Mouse (Mus musculus) bone marrow macrophage, adult 2 months (primary cell): ENCODE data around the gene Pacs2. TPM values are rescaled to one million over a fixed set of nuclear protein-coding genes. Genes with fewer than 3 reads are reported as not detected.
A peak's percentile ranks its signal among the peaks of the same experiment; 100 is the strongest.

Source experiments
- H3K27ac ChIP-seq: 2 replicates; pipeline ENCODE4 v1.5.1; 2012; ENCODE audit warnings: low read depth, low read length; ENCODE audit not compliant: insufficient read depth
- H3K4me1 ChIP-seq: 2 replicates; pipeline ENCODE4 v1.6.1; 2012; ENCODE audit warnings: low read length; ENCODE audit not compliant: control insufficient read depth, insufficient read depth
- H3K4me3 ChIP-seq: 2 replicates; pipeline ENCODE4 v1.5.1; 2012; ENCODE audit warnings: mild to moderate bottlenecking, low read length, moderate library complexity; ENCODE audit not compliant: insufficient read depth
- CTCF ChIP-seq: IDR thresholded peaks from 2 replicates; pipeline ENCODE4 v1.5.1; 2012; ENCODE audit warnings: low read depth, mild to moderate bottlenecking, low read length, moderate library complexity
- POLR2A ChIP-seq: IDR thresholded peaks from 2 replicates; pipeline ENCODE4 v1.6.1; 2012; ENCODE audit warnings: mild to moderate bottlenecking, low read depth, low read length, borderline replicate concordance
- polyA plus RNA-seq: library from polyadenylated mRNA; stranded (reverse); fragments of >200 nt; gene quantifications from 2 replicates; pipeline ENCODE4 v1.2.4, GENCODE M21; 2012; ENCODE audit not compliant: missing spikeins, insufficient read depth, insufficient read length

The Pacs2 gene
- polyA plus RNA-seq, 1 experiment, result 62.2 TPM

- no peak for TF ChIP-seq POLR2A
- no peak for TF ChIP-seq CTCF
- Histone ChIP-seq H3K4me1 (peaks cover 14% of the 10 kb centered on the region), H3K4me3 (peak overlapping the region; percentile 78), H3K27ac (no peak overlapping the region)
These were observed 84.3 kb downstream of the Pacs2 start for GRCm38 (mm10) chr12:113098530-113099151.

DNA sequence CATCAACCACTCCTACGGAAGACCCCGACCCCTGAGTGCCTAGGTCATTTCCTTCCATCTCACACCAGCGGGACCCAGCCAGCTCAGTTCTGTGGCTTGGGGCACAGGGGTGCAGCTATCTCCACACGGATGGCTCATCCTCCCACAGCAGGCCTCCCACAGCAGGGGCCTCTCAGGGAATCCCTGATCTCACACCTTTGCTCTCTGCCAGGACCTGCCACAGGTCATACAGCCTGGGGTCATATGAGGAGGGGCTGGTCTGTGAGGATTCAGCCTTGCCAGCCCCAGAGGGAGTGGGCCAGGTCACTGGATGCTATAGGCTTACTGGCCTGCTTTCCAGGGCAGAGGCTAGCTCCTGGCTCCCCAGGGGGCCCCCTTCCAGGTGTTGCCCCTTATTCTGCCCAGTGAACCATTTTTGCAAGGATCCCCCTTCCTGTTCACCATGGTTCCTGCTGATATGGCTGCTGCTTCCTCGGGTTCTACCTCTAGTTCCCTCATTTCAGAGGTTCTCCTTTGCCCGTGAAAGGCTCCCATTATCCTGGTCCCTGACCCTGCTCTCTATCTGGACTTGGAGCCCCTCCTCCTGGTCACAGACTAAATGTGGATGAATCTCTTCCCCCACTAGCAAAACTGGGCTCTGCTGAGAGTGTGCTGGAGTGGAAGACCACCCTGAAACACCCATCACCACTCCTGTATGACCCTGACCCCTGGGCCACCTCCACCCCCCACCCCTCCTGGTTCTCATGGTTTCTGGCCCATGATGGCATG is 85.3 kb downstream of the Pacs2 start:
- Histone ChIP-seq H3K4me1 (peaks cover 14% of the 10 kb centered on the region), H3K4me3 (peak overlapping the region; percentile 78), H3K27ac (no peak overlapping the region)
- TF ChIP-seq CTCF (no peak), POLR2A (no peak)

DNA sequence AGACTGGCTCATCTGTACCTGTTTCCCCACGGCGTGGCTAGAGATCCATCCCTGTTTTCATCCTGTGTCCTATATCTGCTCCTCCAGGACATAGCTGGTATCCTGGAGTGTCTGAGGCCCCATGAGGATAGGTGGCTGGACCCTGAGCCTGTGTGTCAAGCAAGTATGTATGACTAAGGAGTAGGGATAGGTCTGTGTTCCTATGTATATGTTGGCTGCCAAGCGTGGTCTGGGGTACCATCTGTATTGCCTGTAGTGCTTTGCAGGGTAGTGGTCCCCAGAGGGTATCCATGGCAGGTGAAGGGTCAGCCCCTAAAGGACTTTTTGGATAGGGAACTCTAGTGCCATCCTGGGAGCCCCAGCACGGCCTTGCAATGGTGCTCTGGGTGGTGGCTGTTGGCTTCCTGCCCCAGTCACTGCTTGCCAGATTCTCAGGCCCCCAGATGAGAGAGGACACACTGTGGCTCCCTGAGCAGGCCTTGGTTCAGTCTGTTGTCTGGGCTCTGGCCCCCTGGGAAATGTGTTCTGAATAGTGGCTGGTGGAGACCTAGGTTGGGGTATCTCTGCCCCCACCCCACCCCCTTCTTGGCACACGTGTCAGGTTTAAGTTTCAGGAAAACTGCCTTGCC is 86.3 kb downstream of the Pacs2 start:
- TF ChIP-seq CTCF (no peak), POLR2A (no peak)
- H3K27ac ChIP-seq, result no peak overlapping the region
- peaks cover 14% of the 10 kb centered on the region for H3K4me1 ChIP-seq
- H3K4me3 ChIP-seq, result no peak overlapping the region

DNA sequence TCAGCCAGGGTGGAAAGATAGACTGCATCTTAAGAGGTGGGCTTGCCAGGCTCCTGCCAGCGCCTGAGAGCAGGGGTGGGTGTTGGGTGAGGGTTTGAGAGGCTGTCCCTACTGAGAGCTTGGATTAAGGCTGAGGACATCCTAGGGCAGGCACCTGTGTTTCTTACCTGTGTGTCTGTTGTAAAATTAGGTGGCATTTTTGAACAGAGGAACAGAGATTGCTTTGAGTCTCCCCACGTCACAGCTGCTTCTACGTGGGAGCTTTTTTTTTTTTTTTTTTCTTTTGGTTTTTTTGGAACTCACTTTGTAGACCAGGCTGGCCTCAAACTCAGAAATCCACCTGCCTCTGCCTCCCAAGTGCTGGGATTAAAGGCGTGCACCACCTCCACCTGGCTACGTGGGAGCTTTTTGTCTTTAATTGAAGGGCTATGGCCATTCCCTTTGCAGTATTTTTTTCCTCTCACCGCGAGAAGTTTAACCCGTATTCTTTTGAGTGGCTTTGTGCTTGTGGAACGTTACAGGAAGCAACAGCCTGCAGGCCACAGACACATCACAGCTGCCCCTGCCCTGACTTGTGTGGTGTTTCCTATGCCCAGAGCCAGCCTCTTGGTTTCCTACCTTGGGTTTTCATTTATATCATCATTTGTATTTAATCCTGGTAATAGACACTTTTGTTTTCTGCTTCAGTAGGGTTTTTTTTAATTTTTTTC is 87.1 kb downstream of the Pacs2 start:
- Histone ChIP-seq H3K4me1 (peaks cover 15% of the 10 kb centered on the region), H3K4me3 (no peak overlapping the region), H3K27ac (no peak overlapping the region)
- TF ChIP-seq POLR2A, result no peak
- TF ChIP-seq CTCF, result no peak

GRCm38 (mm10) chr12:113102461-113102860 is 88.2 kb downstream of the Pacs2 start:
- no peak overlapping the region for H3K4me3 ChIP-seq
- no peak overlapping the region for H3K27ac ChIP-seq
- peaks cover 15% of the 10 kb centered on the region for H3K4me1 ChIP-seq
- TF ChIP-seq POLR2A, result no peak
- no peak for TF ChIP-seq CTCF

DNA sequence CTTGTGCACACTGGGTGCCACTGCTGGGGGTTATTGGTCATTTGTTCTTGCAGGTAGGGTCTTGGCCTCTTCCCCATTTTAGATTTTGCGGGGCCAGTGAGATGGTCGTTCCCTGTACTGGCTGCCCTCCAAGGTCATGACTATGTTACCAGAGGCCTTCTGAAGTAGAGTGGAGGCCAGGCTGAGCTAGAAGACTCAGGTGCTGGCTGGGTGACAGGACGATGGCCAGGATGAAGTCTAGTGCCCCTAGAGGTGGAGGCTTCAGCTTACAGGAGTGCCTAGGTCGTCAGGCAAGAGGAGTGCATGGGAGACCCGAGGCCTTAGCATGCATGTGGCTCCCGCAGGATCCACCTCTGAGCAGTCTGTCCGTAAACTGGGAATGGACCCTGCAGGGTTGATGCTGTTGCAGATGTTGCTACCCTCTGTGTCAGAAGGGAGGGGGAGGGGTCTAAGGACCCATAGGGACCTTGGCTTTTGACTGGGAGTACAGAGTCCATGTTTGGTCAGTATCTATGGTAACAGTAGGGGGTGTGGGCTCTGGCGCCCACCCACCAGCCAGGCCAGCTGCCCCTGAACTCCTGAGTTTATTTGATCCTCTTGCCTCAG is 89.6 kb downstream of the Pacs2 start:
- TF ChIP-seq POLR2A (no peak), CTCF (no peak)
- Histone ChIP-seq H3K4me1 (peaks cover 13% of the 10 kb centered on the region), H3K4me3 (no peak overlapping the region), H3K27ac (no peak overlapping the region)

- TF ChIP-seq CTCF, result no peak
- no peak for TF ChIP-seq POLR2A
- Histone ChIP-seq H3K4me3 (no peak overlapping the region), H3K4me1 (peaks cover 5% of the 10 kb centered on the region; the same call in 1 of the 2 replicates), H3K27ac (no peak overlapping the region)
These were observed 92.1 kb downstream of the Pacs2 start for GRCm38 (mm10) chr12:113106386-113106785.

- Histone ChIP-seq H3K27ac (no peak overlapping the region), H3K4me3 (no peak overlapping the region), H3K4me1 (peaks cover 2% of the 10 kb centered on the region; the same call in 1 of the 2 replicates)
- TF ChIP-seq POLR2A, result no peak
- no peak for TF ChIP-seq CTCF
These were observed 93.3 kb downstream of the Pacs2 start for GRCm38 (mm10) chr12:113107431-113108124.

DNA sequence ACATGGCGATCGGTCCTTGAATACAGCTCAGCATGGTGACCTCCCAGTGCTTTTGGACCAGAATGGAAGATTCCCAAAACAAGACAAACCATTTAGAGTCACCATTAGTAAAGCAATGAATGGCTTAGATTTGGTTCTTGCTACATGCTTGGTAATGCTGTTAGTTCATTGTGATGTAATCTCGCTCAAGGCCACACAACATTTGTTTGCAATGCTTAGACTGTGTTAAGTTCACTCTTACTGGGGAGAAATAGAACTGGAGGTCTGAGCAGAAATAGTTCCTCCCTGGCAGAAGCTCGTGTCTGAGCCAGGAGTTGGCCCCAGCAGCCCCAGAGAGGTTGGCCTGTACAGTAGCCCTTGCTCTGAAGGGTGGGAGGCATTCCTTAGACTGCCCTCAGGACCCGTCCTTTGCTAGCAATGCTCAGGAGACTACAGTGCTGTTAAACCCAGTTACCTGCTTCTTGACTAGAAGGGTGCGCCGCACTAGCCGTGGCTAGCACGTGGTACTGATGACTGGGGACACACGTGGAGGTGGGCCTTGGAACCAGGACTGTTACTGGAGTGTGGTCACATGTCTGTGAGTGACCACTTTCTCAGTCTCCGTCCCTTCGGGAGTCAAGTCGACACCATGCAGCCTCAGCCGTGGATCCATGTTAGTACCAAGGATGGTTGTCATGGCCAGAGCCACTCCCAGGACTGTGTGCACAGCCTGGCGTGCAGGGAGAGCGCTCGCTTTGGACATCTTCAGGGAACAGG is 94.4 kb downstream of the Pacs2 start:
- Histone ChIP-seq H3K4me3 (no peak overlapping the region), H3K27ac (no peak overlapping the region), H3K4me1 (peaks cover 2% of the 10 kb centered on the region; the same call in 1 of the 2 replicates)
- TF ChIP-seq CTCF, result no peak
- TF ChIP-seq POLR2A, result no peak
